Mouse (Mus musculus) olfactory bulb, adult 2 months (tissue): Measurements from ENCODE around the gene Mlkl. TPM values are rescaled to one million over a fixed set of nuclear protein-coding genes. Genes with fewer than 3 reads are reported as not detected.

ENCODE experiments used
- H3K27ac ChIP-seq: fragments of 200-500 bp; 2 replicates; pipeline ENCODE4 v1.5.1; 2012; ENCODE audit warnings: low read depth, low read length; ENCODE audit not compliant: insufficient read depth
- H3K4me1 ChIP-seq: fragments of 200-500 bp; 2 replicates; pipeline ENCODE4 v1.6.1; 2012; ENCODE audit warnings: low read length; ENCODE audit not compliant: control insufficient read depth, insufficient read depth
- H3K4me3 ChIP-seq: fragments of 200-500 bp; 2 replicates; pipeline ENCODE4 v1.5.1; 2012; ENCODE audit warnings: mild to moderate bottlenecking, low read depth, low read length, moderate library complexity; ENCODE audit not compliant: insufficient read depth
- CTCF ChIP-seq: fragments of 200-500 bp; IDR thresholded peaks from 2 replicates; pipeline ENCODE4 v1.5.1; 2012; ENCODE audit warnings: low read depth, mild to moderate bottlenecking, low read length, moderate library complexity; ENCODE audit not compliant: insufficient read depth
- POLR2A ChIP-seq: fragments of 200-500 bp; IDR thresholded peaks from 2 replicates; pipeline ENCODE4 v1.6.1; 2012; ENCODE audit warnings: mild to moderate bottlenecking, low read depth, low read length, moderate library complexity; ENCODE audit not compliant: insufficient read depth
- WGBS: fragments of 180-500 bp; shearing (Covaris S2); methylation state at CpG from one replicate; pipeline ENCODE4 v1.1.7; 2018; 5-methylcytosine and 5-hydroxymethylcytosine counted together
- polyA plus RNA-seq: library from polyadenylated mRNA; stranded (reverse); fragments of >200 nt; gene quantifications from 2 replicates; pipeline ENCODE4 v1.2.4, GENCODE M21; 2012; ENCODE audit warnings: low replicate concordance; ENCODE audit not compliant: missing spikeins, insufficient read depth, insufficient read length

Mlkl gene
- polyA plus RNA-seq, 1 experiment = not detected

- no peak overlapping the region for H3K27ac ChIP-seq
- 65% methylated on average over 11 of the region's 11 CpGs for WGBS
- no peak for TF ChIP-seq CTCF
- TF ChIP-seq POLR2A = no peak
- no peak overlapping the region for H3K4me3 ChIP-seq
- no peaks in the 10 kb centered on the region for H3K4me1 ChIP-seq
Measured at GRCm38 (mm10) chr8:111300597-111301546, 37.1 kb downstream of the Mlkl start.

DNA sequence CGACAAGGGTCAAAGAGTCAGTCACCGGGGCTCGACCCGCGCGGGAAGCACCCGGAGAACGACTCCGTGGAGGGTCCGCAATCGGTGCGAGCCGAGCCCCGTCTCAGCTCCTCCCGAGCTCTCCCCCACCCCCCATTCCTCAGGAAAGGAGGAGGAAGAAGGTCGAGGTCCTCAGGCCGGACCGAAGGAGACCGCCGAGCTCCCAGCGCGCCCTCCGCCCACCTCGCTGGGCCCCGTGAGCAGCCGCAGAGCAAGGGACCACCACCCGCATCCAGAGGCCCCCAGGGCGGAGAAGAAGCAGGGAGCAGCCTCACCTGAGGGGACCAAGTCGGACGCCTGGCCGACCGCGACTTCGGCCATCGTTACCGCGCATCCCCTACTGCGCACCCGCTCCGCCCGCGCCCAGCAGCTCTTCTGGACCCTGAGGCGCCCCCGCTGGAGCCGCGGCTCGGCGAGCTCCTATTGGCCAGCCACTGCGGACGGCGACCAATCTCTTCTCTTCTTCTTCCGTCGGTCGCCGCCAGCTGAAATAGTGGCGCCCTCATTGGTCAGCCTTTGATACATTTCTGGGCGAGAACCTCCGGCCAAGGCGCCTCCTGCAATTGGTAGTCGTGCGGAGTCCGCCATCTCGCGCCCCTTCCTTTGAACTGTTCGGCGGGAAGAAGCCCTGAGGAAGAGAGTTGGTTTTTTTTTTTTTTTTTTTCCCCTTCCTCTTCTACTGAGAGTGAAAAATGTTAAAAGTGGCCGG is 38.0 kb downstream of the Mlkl start, which contains the start of gene Rfwd3:
Gene Rfwd3, minus strand, starts transcription at position 402 of the 748 bp plus-strand sequence.
- WGBS = under 1% methylated on average over 67 of the region's 67 CpGs
- peak within 1 kb of the TSS; percentile 98 for H3K4me3 ChIP-seq
- peak within 1 kb of the TSS; percentile 6; the same call in 1 of the 2 replicates for H3K27ac ChIP-seq
- peak; percentile 69 for TF ChIP-seq POLR2A
- 0 out of 2 replicates have a peak, but pooled peaks have one; percentile 17 for TF ChIP-seq CTCF
- no peaks in the 10 kb centered on the region for H3K4me1 ChIP-seq

GRCm38 (mm10) chr8:111299363-111299820 is 38.6 kb downstream of the Mlkl start:
- peak overlapping the region; percentile 6; the same call in 1 of the 2 replicates for H3K27ac ChIP-seq
- H3K4me1 ChIP-seq = no peaks in the 10 kb centered on the region
- under 1% methylated on average over 28 of the region's 28 CpGs for WGBS
- H3K4me3 ChIP-seq = peak overlapping the region; percentile 98
- no peak for TF ChIP-seq POLR2A
- TF ChIP-seq CTCF = no peak

GRCm38 (mm10) chr8:111298011-111298410 is 40.0 kb downstream of the Mlkl start:
- Histone ChIP-seq H3K4me1 (no peaks in the 10 kb centered on the region), H3K4me3 (no peak overlapping the region), H3K27ac (no peak overlapping the region)
- WGBS = 83% methylated on average over 1 of the region's 1 CpGs
- TF ChIP-seq POLR2A = no peak
- no peak for TF ChIP-seq CTCF

- WGBS = 90% methylated on average over 7 of the region's 7 CpGs
- no peak for TF ChIP-seq POLR2A
- TF ChIP-seq CTCF = no peak
- Histone ChIP-seq H3K27ac (no peak overlapping the region), H3K4me1 (no peaks in the 10 kb centered on the region), H3K4me3 (no peak overlapping the region)
Measured at GRCm38 (mm10) chr8:111291733-111292132, 46.2 kb downstream of the Mlkl start.

DNA sequence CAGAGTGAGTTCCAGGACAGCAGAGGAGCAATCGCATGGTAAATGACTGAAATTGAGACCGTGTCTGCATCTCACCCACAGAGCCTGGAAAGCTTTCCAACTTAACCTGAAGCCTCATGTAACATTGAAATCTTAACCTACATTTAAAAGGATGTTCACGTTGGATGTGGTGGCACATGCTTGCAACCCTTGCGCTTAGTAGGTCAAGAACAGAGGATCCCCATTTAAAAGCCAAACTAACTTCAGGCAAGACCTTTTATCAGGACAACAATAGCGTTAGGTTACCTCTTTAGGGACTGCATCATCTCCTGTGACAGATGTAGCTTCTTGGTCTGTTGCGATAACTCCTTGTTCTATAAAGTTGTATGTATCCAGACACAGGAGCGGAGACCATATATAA is 47.4 kb downstream of the Mlkl start:
- no peak overlapping the region for H3K4me3 ChIP-seq
- WGBS = 98% methylated on average over 7 of the region's 7 CpGs

GRCm38 (mm10) chr8:111285603-111286002 is 52.4 kb downstream of the Mlkl start:
- TF ChIP-seq CTCF (no peak), POLR2A (no peak)
- H3K4me3 ChIP-seq = no peak overlapping the region
- H3K4me1 ChIP-seq = no peaks in the 10 kb centered on the region
- WGBS = 96% methylated on average over 4 of the region's 4 CpGs
- H3K27ac ChIP-seq = no peak overlapping the region

More for the DNA sequence above, 47.4 kb downstream of the Mlkl start:
- no peak overlapping the region for H3K27ac ChIP-seq
- H3K4me1 ChIP-seq = no peaks in the 10 kb centered on the region
- TF ChIP-seq POLR2A = no peak
- TF ChIP-seq CTCF = no peak

DNA sequence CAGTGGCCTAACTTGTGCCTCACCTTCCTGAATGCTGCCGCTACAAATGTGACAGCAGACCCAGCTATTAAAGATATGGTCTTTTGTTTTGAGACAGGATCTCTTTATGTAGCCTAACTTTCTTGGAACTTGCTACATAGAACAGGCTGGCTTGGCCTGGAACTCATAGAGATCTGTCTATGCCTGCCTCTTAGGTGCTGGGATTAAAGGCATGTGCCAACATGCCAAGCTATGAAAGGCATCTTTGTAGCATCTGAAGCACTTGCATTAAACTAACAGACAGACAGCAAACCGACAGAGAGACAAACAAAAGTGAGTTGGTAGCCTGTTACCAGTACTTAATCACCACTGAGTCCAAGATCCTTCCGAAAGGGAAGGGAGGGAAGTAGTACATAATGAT is 55.9 kb downstream of the Mlkl start:
- H3K27ac ChIP-seq = no peak overlapping the region
- H3K4me1 ChIP-seq = no peaks in the 10 kb centered on the region
- TF ChIP-seq POLR2A (no peak), CTCF (no peak)
- H3K4me3 ChIP-seq = no peak overlapping the region
- 84% methylated on average over 3 of the region's 3 CpGs for WGBS
